Mouse (Mus musculus) adrenal gland, adult (tissue): ENCODE measurements around the gene Car15.

Experiments used
- DNase-seq, 2 experiments: peaks; one replicate each; pipeline ENCODE4 v3.0.0; 2022 to 2023; ENCODE audit warnings: low spot score in 1 of 2; ENCODE audit not compliant: inconsistent age in 2 of 2

Gene Car15

GRCm38 (mm10) chr16:17802839-17803674 is 35.1 kb downstream of the Car15 start:
- DNase-seq, result peak; percentile 52 to 82

DNA sequence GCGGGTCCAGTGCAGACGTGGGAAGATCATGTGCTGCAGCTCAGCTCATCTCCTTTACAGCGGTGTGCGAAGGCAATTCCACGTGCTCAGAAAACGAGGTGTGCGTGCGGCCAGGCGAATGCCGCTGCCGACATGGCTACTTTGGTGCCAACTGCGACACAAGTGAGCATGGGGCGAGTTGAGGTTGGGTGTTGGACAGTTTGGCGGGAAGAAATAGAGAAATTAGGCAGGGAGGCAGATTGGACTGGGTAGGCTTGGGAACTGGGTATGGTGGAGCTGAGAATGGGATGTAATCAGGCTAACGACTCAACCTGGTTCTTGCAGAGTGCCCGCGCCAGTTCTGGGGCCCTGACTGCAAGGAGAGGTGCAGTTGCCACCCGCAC is 35.7 kb downstream of the Car15 start:
- DNase-seq, result no peak

- DNase-seq, result no peak
These were observed 36.2 kb downstream of the Car15 start for GRCm38 (mm10) chr16:17801777-17802455.

DNA sequence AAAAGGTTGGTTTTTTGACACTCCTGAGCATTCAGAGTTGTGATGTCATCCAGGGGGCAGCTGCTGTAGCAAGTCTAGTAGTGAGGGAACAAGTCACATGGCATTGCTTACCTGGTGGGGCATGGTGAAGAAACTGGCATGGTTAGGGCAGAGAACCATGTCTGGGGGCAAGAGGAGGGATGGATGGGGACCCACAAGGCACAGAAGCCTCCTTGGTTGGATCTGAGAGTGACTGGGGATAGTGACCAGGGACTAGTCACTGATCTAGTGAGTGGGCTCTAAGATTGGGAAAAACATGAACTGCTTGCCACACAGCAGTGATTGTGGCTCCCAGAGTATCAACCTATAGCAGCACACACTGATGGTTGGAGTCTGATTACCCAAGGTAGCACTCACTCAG is 38.6 kb downstream of the Car15 start:
- DNase-seq, result no peak

GRCm38 (mm10) chr16:17798321-17799180 is 39.6 kb downstream of the Car15 start:
- DNase-seq, result peak in 1 of 2 experiments; percentile 37

GRCm38 (mm10) chr16:17797812-17798311 is 40.3 kb downstream of the Car15 start:
- DNase-seq, result peak in 1 of 2 experiments; percentile 54

- DNase-seq, result peak; percentile 21 to 55
These were observed 41.0 kb downstream of the Car15 start, which contains the start of gene Scarf2 for GRCm38 (mm10) chr16:17796971-17797811. Gene Scarf2 (plus strand): TSS chr16:17797282.

DNA sequence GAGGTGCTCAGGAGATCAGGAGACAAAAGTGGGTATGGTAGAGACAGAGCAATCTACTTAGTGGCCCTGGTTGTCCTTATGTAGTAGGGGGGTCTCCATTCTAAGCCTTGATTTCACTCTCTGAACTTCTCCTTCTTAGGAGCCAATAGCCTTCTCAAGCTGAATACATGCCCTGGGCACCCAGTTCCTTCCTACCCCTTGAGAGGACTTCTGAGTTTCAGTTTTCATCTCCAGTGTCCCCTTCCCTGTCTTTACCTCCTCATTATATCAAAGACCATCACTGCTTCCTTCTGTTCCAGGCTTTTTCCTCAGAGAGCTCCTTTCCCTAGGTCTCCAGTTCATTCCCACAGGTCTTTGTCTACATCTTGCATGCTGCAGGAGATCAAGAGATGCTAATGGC is 41.6 kb downstream of the Car15 start:
- no peak for DNase-seq

DNA sequence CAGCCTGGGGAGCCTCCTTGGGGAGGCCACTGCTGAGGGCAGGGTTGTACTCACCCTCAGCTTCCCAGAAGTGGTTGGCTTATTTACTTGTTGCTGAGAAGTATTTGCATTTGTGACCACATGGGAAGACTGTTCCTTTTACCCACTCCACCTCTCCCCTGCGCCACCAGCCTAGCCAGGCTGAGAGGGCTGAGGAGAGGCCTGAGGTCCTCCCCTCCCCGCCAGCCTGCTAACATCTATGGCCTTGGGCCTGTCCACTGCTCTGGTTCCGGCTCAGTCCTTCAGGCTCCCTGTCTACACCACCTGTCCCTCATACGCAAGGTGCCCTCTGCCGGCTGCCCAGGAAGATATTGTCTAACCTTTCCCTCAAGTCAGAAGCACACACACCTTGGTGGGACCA is 42.5 kb downstream of the Car15 start:
- no peak for DNase-seq

DNA sequence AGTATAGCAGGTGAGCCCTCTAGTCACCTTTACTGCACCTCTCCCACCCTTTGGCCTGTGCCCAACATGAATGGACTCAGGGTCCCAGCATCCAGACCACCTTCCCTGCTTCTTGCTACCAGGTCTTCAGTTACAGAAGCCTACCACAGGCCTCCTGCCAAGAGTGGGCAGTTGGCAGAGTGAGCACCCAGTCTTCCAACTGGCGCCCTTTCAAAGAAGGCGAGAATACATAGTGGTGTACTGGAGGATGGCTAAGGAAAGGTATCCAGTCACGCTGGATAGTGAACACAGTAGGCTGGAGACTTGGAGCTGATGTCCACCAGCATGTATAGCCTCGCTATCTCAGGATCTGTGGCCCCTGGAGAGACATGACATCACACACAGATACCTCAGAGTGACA is 44.1 kb downstream of the Car15 start:
- no peak for DNase-seq

GRCm38 (mm10) chr16:17792728-17793127 is 45.4 kb downstream of the Car15 start:
- DNase-seq, result no peak

- DNase-seq, result no peak
These were observed 52.8 kb downstream of the Car15 start for GRCm38 (mm10) chr16:17785337-17785736.
